Mouse (Mus musculus) cerebral cortex, adult 2 months (tissue): ENCODE measurements around the gene Cep19.

Experiments used
- WGBS: fragments of 180-500 bp; shearing (Covaris S2); methylation state at CpG from one replicate; pipeline ENCODE4 v1.1.7; 2018; 5-methylcytosine and 5-hydroxymethylcytosine counted together

Cep19 gene

GRCm38 (mm10) chr16:32107342-32108045, 7.9 kb downstream of the Cep19 start:
- 83% methylated on average over 12 of the region's 12 CpGs for WGBS

- WGBS, result 58% methylated on average over 7 of the region's 7 CpGs
Measured at GRCm38 (mm10) chr16:32108170-32108569, 8.6 kb downstream of the Cep19 start.

DNA sequence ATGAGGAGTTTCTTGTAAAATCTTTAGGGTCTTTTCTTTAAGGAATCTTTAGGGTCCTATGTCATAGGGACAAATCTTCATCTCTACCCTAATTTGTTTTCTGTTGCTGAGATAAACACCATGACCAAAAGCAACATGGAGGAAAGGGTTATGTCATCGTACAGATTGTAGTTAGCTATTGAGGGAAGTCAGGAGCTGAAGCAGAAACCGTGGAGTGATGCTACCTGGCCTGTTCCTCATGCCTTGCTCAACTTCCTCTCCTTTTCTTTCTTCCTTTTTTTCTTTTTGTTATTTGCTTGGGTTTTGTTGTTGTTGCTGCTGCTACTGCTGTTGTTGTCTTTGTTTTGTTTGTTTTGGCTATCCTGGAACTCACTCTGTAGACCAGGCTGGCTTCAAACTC, 9.0 kb downstream of the Cep19 start:
- 81% methylated on average over 2 of the region's 2 CpGs for WGBS

- WGBS, result 45% methylated on average over 15 of the region's 15 CpGs
Measured at GRCm38 (mm10) chr16:32110951-32111699, 11.5 kb downstream of the Cep19 start.

GRCm38 (mm10) chr16:32113541-32114218, 14.1 kb downstream of the Cep19 start:
- 41% methylated on average over 23 of the region's 23 CpGs for WGBS

GRCm38 (mm10) chr16:32114406-32114805, 14.8 kb downstream of the Cep19 start:
- WGBS, result 78% methylated on average over 10 of the region's 10 CpGs

DNA sequence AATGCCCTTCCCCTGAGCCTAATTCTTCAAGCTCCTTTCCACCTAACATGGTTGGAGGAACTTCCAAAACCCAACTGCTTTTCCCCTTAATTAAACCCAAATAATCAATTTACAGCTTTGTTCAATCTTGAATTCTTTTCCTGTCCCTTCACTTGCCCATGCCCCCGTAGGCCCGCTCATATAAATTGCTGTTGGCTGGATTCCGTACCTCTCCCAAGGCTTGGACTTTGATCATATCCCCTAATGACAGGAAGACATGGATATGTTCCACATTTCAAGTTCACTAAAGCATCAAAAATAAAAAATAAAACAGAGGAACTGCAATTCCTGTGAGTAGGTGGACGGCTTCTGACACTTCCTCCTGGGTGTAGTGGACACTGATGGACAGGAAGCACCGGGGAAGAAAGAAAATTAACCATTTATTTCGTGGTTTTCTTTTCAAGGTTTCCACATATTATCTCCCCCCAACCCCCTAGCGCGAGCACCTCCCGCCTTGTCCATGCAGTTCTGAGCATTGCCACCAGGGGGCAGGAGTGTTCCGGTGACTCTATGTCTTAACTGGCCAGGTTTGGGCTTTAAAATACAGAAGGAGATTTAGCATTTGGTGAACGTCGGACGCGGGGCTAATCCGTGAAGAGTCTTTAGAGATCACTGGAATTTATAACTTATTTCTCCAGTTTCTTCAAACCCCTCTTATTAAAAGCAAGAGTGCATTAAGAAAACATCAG, 15.5 kb downstream of the Cep19 start:
- WGBS, result 10% methylated on average over 15 of the region's 15 CpGs

- 65% methylated on average over 6 of the region's 6 CpGs for WGBS
Measured at GRCm38 (mm10) chr16:32115781-32116180, 16.2 kb downstream of the Cep19 start.

GRCm38 (mm10) chr16:32116186-32116585, 16.6 kb downstream of the Cep19 start:
- WGBS, result 61% methylated on average over 5 of the region's 5 CpGs

DNA sequence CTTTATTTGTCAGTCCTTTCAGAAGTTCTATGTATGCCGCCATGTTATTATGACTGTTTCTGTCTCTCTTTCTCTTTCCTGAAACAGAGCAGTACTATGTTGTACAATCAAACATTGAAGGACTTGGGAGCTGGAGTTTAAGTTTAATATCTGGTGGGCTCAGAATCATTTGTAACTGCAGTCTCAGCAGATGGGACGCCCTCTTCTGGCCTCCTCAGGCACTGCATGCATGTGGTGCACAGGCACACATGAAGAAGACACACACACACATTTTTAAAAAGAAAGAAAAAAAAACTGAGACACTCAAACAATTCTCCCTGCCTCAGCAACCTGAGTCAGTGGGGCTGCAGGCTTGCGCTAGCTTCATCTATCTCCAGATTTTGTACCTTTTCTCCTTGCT, 20.9 kb downstream of the Cep19 start:
- WGBS, result 81% methylated on average over 3 of the region's 3 CpGs

DNA sequence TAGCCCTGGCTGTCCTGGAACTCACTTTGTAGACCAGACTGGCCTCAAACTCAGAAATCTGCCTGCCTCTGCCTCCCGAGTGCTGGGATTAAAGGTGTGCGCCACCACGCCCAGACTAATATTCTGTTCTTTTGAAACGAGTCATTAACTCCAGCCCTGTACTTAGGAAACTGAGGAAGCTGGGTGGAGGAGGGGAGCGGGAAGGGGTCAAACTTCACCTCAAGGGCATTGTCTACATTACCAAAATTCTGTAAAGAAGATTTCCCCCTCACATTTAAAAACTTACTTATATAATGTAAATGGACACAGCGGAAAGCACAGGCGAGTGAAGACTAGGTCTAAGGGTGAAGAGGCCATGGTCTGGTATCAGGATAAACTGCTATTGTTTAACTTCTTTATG, 24.4 kb downstream of the Cep19 start:
- 92% methylated on average over 7 of the region's 7 CpGs for WGBS

- WGBS, result 63% methylated on average over 17 of the region's 17 CpGs
Measured at GRCm38 (mm10) chr16:32124444-32125335, 25.1 kb downstream of the Cep19 start.

DNA sequence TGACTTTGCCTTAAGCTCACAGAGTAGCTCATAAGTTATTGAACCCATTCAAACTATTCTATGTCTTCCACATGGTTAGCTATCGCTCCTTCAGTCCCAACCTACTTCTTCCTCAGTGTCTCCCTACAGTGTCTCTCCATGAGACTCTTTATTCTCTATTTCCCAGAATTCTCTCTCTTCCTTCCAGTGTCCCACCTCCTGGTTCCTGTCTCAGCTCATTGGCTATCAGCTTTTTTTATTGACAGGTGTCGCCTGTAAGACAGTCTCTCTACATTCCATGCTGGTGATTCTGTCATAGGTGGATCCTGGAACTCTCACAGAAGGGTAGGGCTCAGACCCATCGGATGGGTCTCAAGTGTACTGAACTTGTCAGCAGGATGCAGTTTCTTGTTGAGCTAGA, 25.8 kb downstream of the Cep19 start:
- WGBS, result 87% methylated on average over 3 of the region's 3 CpGs

GRCm38 (mm10) chr16:32127046-32127445, 27.4 kb downstream of the Cep19 start:
- WGBS, result 80% methylated on average over 4 of the region's 4 CpGs

GRCm38 (mm10) chr16:32129449-32130189, 30.0 kb downstream of the Cep19 start:
- WGBS, result 76% methylated on average over 20 of the region's 20 CpGs

- 75% methylated on average over 16 of the region's 16 CpGs for WGBS
Measured at GRCm38 (mm10) chr16:32130190-32130826, 30.7 kb downstream of the Cep19 start.

GRCm38 (mm10) chr16:32133148-32133547, 33.5 kb downstream of the Cep19 start:
- WGBS, result 93% methylated on average over 3 of the region's 3 CpGs

GRCm38 (mm10) chr16:32135842-32136357, 36.3 kb downstream of the Cep19 start:
- 86% methylated on average over 7 of the region's 7 CpGs for WGBS

GRCm38 (mm10) chr16:32138954-32139353, 39.4 kb downstream of the Cep19 start:
- WGBS, result 83% methylated on average over 1 of the region's 1 CpGs
